In the genomic region with DNA sequence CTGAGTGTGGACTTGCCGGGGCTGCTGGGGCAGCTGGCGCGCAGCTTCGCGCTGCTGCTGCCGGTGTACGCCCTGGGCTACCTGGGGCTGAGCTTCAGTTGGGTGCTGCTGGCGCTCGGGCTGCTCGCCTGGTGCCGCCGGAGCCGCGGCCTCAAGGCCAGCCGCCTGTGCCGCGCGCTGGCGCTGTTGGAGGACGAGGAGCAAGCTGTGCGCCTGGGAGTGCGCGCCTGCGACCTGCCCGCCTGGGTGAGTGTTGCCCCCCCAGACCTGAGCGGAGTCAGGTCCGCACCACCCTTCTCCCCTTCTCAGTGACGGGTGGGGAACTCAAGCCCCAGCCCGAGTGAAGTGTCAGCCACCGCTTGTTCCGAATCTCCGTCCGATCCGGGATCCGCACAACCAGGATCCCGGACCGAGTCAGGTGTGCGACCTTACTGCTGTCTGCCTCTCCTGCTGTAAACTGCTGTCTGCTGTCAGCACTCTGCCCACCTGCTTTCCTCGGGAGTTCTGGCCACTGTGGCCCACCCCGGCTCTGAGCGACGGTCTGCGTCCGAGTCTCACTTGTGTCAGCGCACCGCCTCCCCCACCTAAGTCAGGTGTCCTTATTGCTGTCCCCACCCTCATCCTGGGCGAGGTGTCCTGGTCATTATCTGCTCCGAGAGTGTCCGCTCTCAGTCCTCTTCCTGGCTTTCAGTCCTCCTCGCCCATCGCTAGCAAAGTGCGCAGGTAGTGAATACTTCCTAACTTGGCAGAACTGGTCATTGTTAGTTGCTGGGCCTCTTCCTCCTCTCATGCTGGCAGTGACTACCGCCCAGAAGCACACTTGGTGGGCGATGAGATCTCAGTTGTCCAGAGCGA, we compare ENCODE assay signal across 8 mouse cellular contexts. TPM values are rescaled to one million over a fixed set of nuclear protein-coding genes. Genes with fewer than 3 reads are reported as not detected.
A peak's percentile ranks its signal among the peaks of the same experiment; 100 is the strongest.
DNase-seq lines count a peak whose midpoint lies in the region; ATAC-seq and TF ChIP-seq lines count a peak whose summit lies in the region.

No protein-coding gene starts in this region.

- peaks cover 12% of the 10 kb centered on the region; the same call in 1 of the 2 replicates for H3K79me2 ChIP-seq in liver, adult 2 months (ENCODE audit: control insufficient read depth, insufficient read depth, low read length)

- H3K9ac ChIP-seq in liver, adult 2 months (ENCODE audit: low read depth, low read length), result peak overlapping the region; percentile 91
- peak overlapping the region; percentile 96 for H3K9ac ChIP-seq in midbrain, embryonic 16.5 days (ENCODE audit: low read depth, low read length)
- peak overlapping the region; percentile 92 for H3K9ac ChIP-seq in stomach, embryonic 14.5 days (replicated peaks; ENCODE audit: low read depth, low read length)

- POLR2A ChIA-PET in Patski (lab: Charles Lee), result no interaction called here

- no peaks in the 10 kb centered on the region; the same call in 1 of the 2 replicates for H3K4me1 ChIP-seq in liver, adult 2 months (ENCODE audit: control insufficient read depth, insufficient read depth, low read length)
- H3K4me1 ChIP-seq in midbrain, embryonic 16.5 days (ENCODE audit: control insufficient read depth, insufficient read depth, low read length), result peaks cover 10% of the 10 kb centered on the region
- no peaks in the 10 kb centered on the region for H3K4me1 ChIP-seq in stomach, embryonic 14.5 days (ENCODE audit: control insufficient read depth, insufficient read depth, low read length)

- H3K4me2 ChIP-seq in midbrain, embryonic 16.5 days (ENCODE audit: low read length), result peak overlapping the region; percentile 94
- peak overlapping the region; percentile 58 for H3K4me2 ChIP-seq in stomach, embryonic 14.5 days (replicated peaks; ENCODE audit: low read depth, low read length)

- peak; percentile 42 for ATAC-seq in Patski
- ATAC-seq in midbrain, embryonic 16.5 days, result no peak; the same call in 1 of the 2 replicates
- peak; percentile 50 for ATAC-seq in stomach, embryonic 14.5 days (ENCODE audit: insufficient number of reproducible peaks, insufficient read depth, low FRiP score, low read depth)

- peak overlapping the region; percentile 58 for H3K27ac ChIP-seq in liver, adult 2 months (replicated peaks; ENCODE audit: insufficient read depth, low read depth, low read length)
- H3K27ac ChIP-seq in midbrain, embryonic 16.5 days (ENCODE audit: low read length), result peak overlapping the region; percentile 98
- peak overlapping the region; percentile 98 for H3K27ac ChIP-seq in stomach, embryonic 14.5 days (ENCODE audit: low read length)

- in situ Hi-C loops in Patski (cut with MboI; ENCODE audit: low pct_unique_long_range_greater_than_20kb), result loop anchor here (5.0 kb wide), 1 partner anchor 126 kb away; the partner anchor contains the start of gene Ncapg2

- under 1% methylated on average over 55 of the region's 55 CpGs for WGBS in liver, adult 2 months
- under 1% methylated on average over 48 of the region's 55 CpGs for WGBS in midbrain, embryonic 16.5 days
- under 1% methylated on average over 55 of the region's 55 CpGs for WGBS in stomach, embryonic 14.5 days

- TF ChIP-seq POLR2A in liver, adult 2 months (IDR thresholded peaks at IDR 0.05; ENCODE audit: extremely low read depth, insufficient read depth, low read length), result no peak

- CTCF ChIA-PET in Patski (lab: Charles Lee), result no interaction called here

- no peaks in the 10 kb centered on the region for H3K36me3 ChIP-seq in liver, adult 2 months (ENCODE audit: control insufficient read depth, insufficient read depth, low read length)
- H3K36me3 ChIP-seq in midbrain, embryonic 16.5 days (ENCODE audit: control insufficient read depth, insufficient read depth, low read length), result no peaks in the 10 kb centered on the region
- no peaks in the 10 kb centered on the region for H3K36me3 ChIP-seq in stomach, embryonic 14.5 days (ENCODE audit: control insufficient read depth, insufficient read depth, low read length)

- TF ChIP-seq CTCF in Patski (IDR thresholded peaks at IDR 0.05), result no peak
- no peak for TF ChIP-seq CTCF in liver, adult 2 months (IDR thresholded peaks at IDR 0.05; ENCODE audit: low read depth, low read length)

- DNase-seq in A20 (ENCODE audit: low read depth, low spot score), result peak; percentile 72
- DNase-seq in Patski (ENCODE audit: low read depth, low spot score), result no peak
- DNase-seq in embryo, embryonic 10.5 days (ENCODE audit: low spot score), result peak; percentile 36
- peak; percentile 39 to 60 for DNase-seq in heart, adult 18-20 months
- DNase-seq in kidney, adult 8-10 months, result peak; percentile 20 to 27
- DNase-seq in liver, adult 2 months (ENCODE audit: extremely low read depth, low read depth, low spot score), result peak; percentile 48

- H3K27me3 ChIP-seq in Patski, result no peaks in the 10 kb centered on the region
- H3K27me3 ChIP-seq in liver, adult 2 months (ENCODE audit: control insufficient read depth, insufficient read depth, low read length), result no peaks in the 10 kb centered on the region
- H3K27me3 ChIP-seq in midbrain, embryonic 16.5 days (ENCODE audit: control insufficient read depth, insufficient read depth, low read depth, low read length), result no peaks in the 10 kb centered on the region
- H3K27me3 ChIP-seq in stomach, embryonic 14.5 days (ENCODE audit: control insufficient read depth, insufficient read depth, low read length), result no peaks in the 10 kb centered on the region

- H3K4me3 ChIP-seq in liver, adult 2 months (ENCODE audit: insufficient read depth, low read depth, low read length), result peak overlapping the region; percentile 92
- H3K4me3 ChIP-seq in midbrain, embryonic 16.5 days (ENCODE audit: low read depth, low read length), result peak overlapping the region; percentile 99
- peak overlapping the region; percentile 97 for H3K4me3 ChIP-seq in stomach, embryonic 14.5 days (ENCODE audit: low read depth, low read length)

- no peaks in the 10 kb centered on the region for H3K9me3 ChIP-seq in midbrain, embryonic 16.5 days (replicated peaks; ENCODE audit: control insufficient read depth, low read length, poor library complexity, severe bottlenecking)
- H3K9me3 ChIP-seq in stomach, embryonic 14.5 days (ENCODE audit: control insufficient read depth, low read depth, low read length), result no peaks in the 10 kb centered on the region

RNA-seq across cellular contexts. Expression of gene Esyt2, which starts 0.7 kb away (rescaled TPM):
- 27.0 TPM for polyA plus RNA-seq in Patski (2021)
- 10 to 100 TPM; 23.7 to 31.8 TPM for total RNA-seq in heart, adult 18-20 months (2021)
- 25.8 and 27.7 TPM in 2 replicates for total RNA-seq in liver, adult 2 months (2014; rRNA removed)
- polyA plus RNA-seq in liver, adult 2 months (2012; rRNA removed), result 2.4 and 2.6 TPM in 2 replicates
- 12.0 and 12.1 TPM in 2 replicates for polyA plus RNA-seq in midbrain, embryonic 16.5 days (2015; fragmentation: Nextera tagmentation; extraction: Ambion mirVana)
- 44.6 and 47.7 TPM in 2 replicates for polyA plus RNA-seq in stomach, embryonic 14.5 days (2014; fragmentation: Nextera tagmentation; extraction: Ambion mirVana)

RNA-seq across cellular contexts. Expression of gene Gm11027, which starts 6.5 kb away (rescaled TPM):
- polyA plus RNA-seq in Patski (2021), result not detected
- total RNA-seq in heart, adult 18-20 months (2021), result not detected
- total RNA-seq in liver, adult 2 months (2014; rRNA removed), result not detected in 2 replicates
- polyA plus RNA-seq in liver, adult 2 months (2012; rRNA removed), result not detected in 2 replicates
- not detected in 2 replicates for polyA plus RNA-seq in midbrain, embryonic 16.5 days (2015; fragmentation: Nextera tagmentation; extraction: Ambion mirVana)
- not detected in 2 replicates for polyA plus RNA-seq in stomach, embryonic 14.5 days (2014; fragmentation: Nextera tagmentation; extraction: Ambion mirVana)

RNA-seq across cellular contexts. Expression of gene Wdr60, which starts 18.8 kb away (rescaled TPM):
- 21.4 TPM for polyA plus RNA-seq in Patski (2021)
- total RNA-seq in heart, adult 18-20 months (2021), result 1 to 10 TPM; 1.7 to 2.5 TPM
- total RNA-seq in liver, adult 2 months (2014; rRNA removed), result 2.9 and 3.6 TPM in 2 replicates
- polyA plus RNA-seq in liver, adult 2 months (2012; rRNA removed), result 1.0 and 1.8 TPM in 2 replicates
- 20.8 and 21.1 TPM in 2 replicates for polyA plus RNA-seq in midbrain, embryonic 16.5 days (2015; fragmentation: Nextera tagmentation; extraction: Ambion mirVana)
- polyA plus RNA-seq in stomach, embryonic 14.5 days (2014; fragmentation: Nextera tagmentation; extraction: Ambion mirVana), result 21.7 and 23.9 TPM in 2 replicates
